Mouse (Mus musculus) megakaryocyte, adult 5-6 weeks (primary cell): ENCODE data around the gene Pxdc1. TPM values are rescaled to one million over a fixed set of nuclear protein-coding genes. Genes with fewer than 3 reads are reported as not detected.
A peak's percentile ranks its signal among the peaks of the same experiment; 100 is the strongest.

Experiments used
- ATAC-seq: 2 replicates; pipeline ENCODE4 v1.8.0; 2016; ENCODE audit warnings: mild to moderate bottlenecking, inconsistent platforms; ENCODE audit not compliant: poor library complexity, severe bottlenecking
- total RNA-seq, 2 experiments: library from RNA; stranded (forward) in 1 of 2; stranded (reverse) in 1 of 2; fragments of 153-499, 151-499 nt in 1 of 2; fragments of 221-1000, 200-1000 nt in 1 of 2; gene quantifications; 2 replicates each; pipeline versions ENCODE4 v1.2.3 to v1.2.4; 2015 to 2017

Gene Pxdc1
- total RNA-seq, 2 experiments from 2014 or later = not detected

- ATAC-seq = no peak
Measured at GRCm38 (mm10) chr13:34651474-34651991, 1.8 kb downstream of the Pxdc1 start.

GRCm38 (mm10) chr13:34650953-34651352 is 2.3 kb downstream of the Pxdc1 start:
- ATAC-seq = no peak

GRCm38 (mm10) chr13:34650371-34650770 is 2.9 kb downstream of the Pxdc1 start:
- no peak for ATAC-seq

DNA sequence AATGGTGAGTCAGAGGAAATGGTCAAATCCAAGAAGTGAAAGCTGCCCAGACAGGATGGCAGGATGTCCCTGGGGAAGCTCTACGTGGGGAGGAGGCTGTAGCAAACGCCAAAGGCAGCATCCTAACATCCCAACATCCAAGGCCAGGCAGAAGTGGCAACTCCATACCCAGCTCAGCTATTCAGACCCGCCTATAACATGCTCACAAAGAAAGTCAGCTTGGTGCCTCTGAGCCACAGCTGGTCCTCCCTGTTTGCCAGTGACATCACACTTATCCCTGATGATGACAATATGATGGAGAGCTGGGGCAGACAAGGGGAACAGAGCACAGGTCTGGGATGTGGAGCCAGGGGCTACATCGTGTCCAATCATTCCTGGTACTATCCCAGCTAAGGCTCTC is 5.5 kb downstream of the Pxdc1 start:
- ATAC-seq = no peak

GRCm38 (mm10) chr13:34647221-34647620 is 6.1 kb downstream of the Pxdc1 start:
- no peak for ATAC-seq

GRCm38 (mm10) chr13:34646240-34646750 is 7.0 kb downstream of the Pxdc1 start:
- ATAC-seq = no peak

- no peak for ATAC-seq
Measured at GRCm38 (mm10) chr13:34645519-34645918, 7.8 kb downstream of the Pxdc1 start.

GRCm38 (mm10) chr13:34644401-34644800 is 8.9 kb downstream of the Pxdc1 start:
- no peak for ATAC-seq

- ATAC-seq = no peak
Measured at GRCm38 (mm10) chr13:34643926-34644325, 9.4 kb downstream of the Pxdc1 start.

GRCm38 (mm10) chr13:34642941-34643875 is 10.1 kb downstream of the Pxdc1 start:
- peak; percentile 33; the same call in 1 of the 2 replicates for ATAC-seq

DNA sequence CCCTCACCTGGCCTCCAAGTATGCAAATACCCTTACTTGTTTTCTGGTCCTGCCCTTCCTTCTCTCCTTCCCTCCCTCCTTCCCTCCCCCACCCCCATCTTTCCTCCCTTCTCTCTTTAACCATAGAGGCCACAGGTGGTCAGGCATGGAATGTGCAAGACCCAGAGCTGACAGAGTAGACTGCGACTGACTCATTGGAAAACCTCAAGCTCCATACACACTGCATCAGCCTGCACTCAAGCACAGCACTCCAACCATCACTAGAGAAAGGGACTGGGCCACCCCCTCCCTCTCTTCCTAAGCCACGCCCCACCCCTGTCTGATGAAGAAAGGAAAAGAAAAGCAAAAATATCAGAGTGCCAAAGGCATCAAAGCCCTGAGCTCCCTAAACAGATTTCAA is 12.2 kb downstream of the Pxdc1 start:
- no peak for ATAC-seq

- no peak for ATAC-seq
Measured at GRCm38 (mm10) chr13:34635978-34636377, 17.3 kb downstream of the Pxdc1 start.

- no peak for ATAC-seq
Measured at GRCm38 (mm10) chr13:34630319-34630718, 23.0 kb downstream of the Pxdc1 start.

GRCm38 (mm10) chr13:34629741-34630140 is 23.5 kb downstream of the Pxdc1 start:
- ATAC-seq = no peak

- ATAC-seq = no peak
Measured at GRCm38 (mm10) chr13:34627446-34627845, 25.8 kb downstream of the Pxdc1 start.

GRCm38 (mm10) chr13:34624414-34624813 is 28.9 kb downstream of the Pxdc1 start:
- no peak for ATAC-seq

DNA sequence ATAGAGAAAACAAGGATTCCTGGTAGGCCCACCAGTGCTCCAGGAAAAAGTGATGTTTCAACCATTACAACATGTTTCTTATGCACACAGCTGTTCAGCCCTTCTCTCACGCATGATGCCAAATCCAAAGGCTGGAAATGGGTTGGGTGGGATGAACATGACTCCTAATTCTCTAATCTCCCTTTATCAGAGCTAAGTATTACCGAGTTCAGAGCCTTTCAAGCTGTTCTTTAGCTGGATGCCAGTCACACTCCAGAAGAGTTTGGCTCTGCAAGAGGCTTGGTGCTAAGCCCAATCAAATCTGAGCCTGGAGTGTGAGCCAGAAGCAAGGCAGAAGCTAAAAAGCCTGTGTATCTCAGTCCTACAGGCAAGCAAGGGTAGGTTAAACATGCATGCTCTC is 40.9 kb downstream of the Pxdc1 start:
- no peak for ATAC-seq

DNA sequence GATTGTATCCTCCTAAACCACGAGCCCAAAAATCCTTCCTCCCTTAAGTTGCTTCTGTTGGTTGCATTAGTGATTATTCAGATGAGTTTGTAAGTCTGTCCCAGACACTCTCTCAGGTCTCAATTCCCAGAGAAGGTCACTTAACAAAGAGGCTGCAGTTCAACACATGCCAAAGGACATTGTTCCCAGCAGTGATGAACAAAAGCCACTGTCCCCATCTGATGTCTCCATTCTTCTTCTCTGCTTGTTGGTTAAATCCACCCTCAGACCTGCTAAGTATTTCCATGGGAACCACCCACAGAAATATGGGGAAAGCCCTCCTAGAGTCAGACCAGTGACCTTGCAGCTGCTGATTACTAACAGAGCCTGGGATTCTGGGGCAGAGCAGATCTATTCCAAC is 43.6 kb downstream of the Pxdc1 start:
- no peak for ATAC-seq

GRCm38 (mm10) chr13:34607079-34607478 is 46.2 kb downstream of the Pxdc1 start:
- no peak for ATAC-seq

- ATAC-seq = no peak
Measured at GRCm38 (mm10) chr13:34605884-34606283, 47.4 kb downstream of the Pxdc1 start.

DNA sequence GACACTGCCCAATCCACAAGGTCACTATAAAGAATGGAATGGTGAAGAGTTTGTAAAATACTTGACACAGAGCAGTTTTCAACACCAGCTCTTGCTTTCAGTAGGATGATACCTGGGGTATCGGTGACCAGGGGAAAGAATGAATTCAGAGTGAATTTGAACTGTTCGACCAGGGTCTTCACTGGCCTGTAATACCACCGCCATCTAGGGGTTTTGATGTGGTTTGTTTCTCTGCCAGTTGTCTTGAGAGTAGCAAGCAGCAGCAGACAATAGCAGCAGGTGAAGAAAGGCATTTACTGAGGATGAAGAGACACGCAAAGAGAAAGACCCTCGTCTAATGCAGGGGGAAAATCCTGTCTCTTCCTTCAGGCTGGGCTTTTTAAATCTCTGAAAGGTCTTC is 48.1 kb downstream of the Pxdc1 start:
- no peak for ATAC-seq

DNA sequence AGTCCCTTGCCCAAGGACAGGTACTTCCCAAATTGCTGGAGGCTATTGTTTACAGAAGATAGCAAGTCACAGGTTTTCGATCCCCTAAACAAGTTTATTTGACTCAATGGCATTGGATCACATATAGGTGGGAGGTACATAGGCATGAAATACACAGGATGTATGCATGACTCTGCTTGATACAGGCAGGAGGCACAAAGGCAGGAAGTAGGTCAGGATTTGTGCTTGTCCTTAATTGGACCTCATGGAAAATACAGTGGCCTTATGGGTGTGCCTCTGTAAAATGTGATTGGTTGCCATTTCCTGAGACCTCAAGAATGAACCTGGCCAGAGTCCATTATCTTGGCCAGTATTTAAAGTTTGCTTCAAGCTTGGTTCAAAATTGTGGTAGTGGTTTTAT is 48.9 kb downstream of the Pxdc1 start:
- ATAC-seq = no peak
